Mouse (Mus musculus) Patski (cell line): ENCODE measurements at regions not wholly inside any gene's neighbourhood (a gene's known extent, or its start where the extent isn't known, plus 50 kb on each side); places are given as distances from the start of the nearest gene placed in this dataset.

Source experiments
- ATAC-seq: fragments of 100-300 bp; one replicate; pipeline ENCODE4 v1.8.0; 2021
- CTCF ChIA-PET: fragments of 350-600 bp; sonication (Branson Sonifier 250); formaldehyde crosslinking; loops from one replicate; lab custom pipeline; 2022; ENCODE audit warnings: inconsistent platforms; lab: Charles Lee
- POLR2A ChIA-PET: fragments of 350-600 bp; sonication (Branson Sonifier 250); formaldehyde crosslinking; loops from one replicate; lab custom pipeline; 2022; ENCODE audit warnings: antibody characterized with exemption, inconsistent platforms; lab: Charles Lee
- DNase-seq: peaks from one replicate; pipeline ENCODE4 v3.0.0-alpha.2; 2011; ENCODE audit warnings: low read depth, low spot score
- H3K27me3 ChIP-seq: fragments of 371-371 bp; one replicate; pipeline ENCODE4 v1.5.1; 2021
- CTCF ChIP-seq: fragments of 100-300 bp; IDR thresholded peaks from one replicate; pipeline ENCODE4 v1.5.1; 2021
- in situ Hi-C: fragments of 300-500 bp; cut with MboI; formaldehyde crosslinking; loops from 3 replicates; pipeline ENCODE4 v1.11.1; 2018; ENCODE audit warnings: low pct_unique_long_range_greater_than_20kb, mixed read lengths

DNA sequence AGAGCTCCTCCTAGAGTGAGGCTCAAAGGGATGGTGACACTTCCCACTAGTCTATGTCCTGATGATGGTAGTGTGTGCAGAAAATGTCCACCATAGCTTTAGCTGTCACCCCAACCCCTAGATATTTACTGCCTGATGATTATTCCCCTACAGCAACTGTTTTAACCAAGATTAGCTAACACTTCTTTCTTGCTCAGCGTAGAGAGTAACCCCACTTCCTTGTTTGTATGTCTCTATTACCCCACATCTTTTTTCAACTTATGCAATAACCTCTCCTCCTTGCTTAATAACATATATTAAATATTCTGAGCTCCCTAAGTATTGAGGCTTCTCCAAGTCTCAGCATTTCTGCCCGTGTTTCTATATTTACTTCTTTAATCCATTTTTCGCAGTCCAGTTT is 404.2 kb upstream of the Cntn3 start:
- POLR2A ChIA-PET, result no interaction called here
- in situ Hi-C loops, result no loop called here
- DNase-seq (no peak), ATAC-seq (no peak)
- no peak for TF ChIP-seq CTCF
- CTCF ChIA-PET, result no interaction called here
- H3K27me3 ChIP-seq, result no peaks in the 10 kb centered on the region

- ChIA-PET CTCF (no interaction called here), POLR2A (no interaction called here)
- ATAC-seq, result no peak
- in situ Hi-C loops, result no loop called here
- no peaks in the 10 kb centered on the region for H3K27me3 ChIP-seq
- no peak for TF ChIP-seq CTCF
- no peak for DNase-seq
Observed at GRCm38 (mm10) chr6:103023326-103023725, 450.4 kb upstream of the Cntn3 start.

- DNase-seq (no peak), ATAC-seq (no peak)
- TF ChIP-seq CTCF, result no peak
- CTCF ChIA-PET, result no interaction called here
- in situ Hi-C loops, result no loop called here
- no peaks in the 10 kb centered on the region for H3K27me3 ChIP-seq
- POLR2A ChIA-PET, result no interaction called here
Observed at GRCm38 (mm10) chr6:103024006-103024405, 451.1 kb upstream of the Cntn3 start.

DNA sequence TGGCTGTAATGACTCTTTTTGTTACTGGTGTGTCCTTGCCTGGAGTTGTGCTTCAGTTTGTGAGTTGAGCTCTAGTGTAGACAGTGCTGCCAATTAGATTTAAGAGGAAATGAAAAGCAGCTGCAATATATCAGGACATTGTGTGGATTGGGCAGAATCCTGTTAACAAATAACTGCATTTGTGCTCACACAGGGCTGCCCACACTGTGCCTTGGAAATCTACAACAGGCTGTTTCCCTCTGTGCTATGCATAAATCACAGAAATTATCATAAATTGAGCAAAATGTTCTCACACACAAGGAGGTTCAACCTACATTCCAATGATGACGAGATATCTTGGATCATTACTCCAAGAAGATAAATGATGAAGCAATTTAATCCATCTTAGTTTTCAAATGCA is 455.2 kb upstream of the Cntn3 start:
- ChIA-PET CTCF (no interaction called here), POLR2A (no interaction called here)
- DNase-seq (no peak), ATAC-seq (no peak)
- H3K27me3 ChIP-seq, result no peaks in the 10 kb centered on the region
- in situ Hi-C loops, result no loop called here
- TF ChIP-seq CTCF, result no peak

- in situ Hi-C loops, result no loop called here
- DNase-seq (no peak), ATAC-seq (no peak)
- no peaks in the 10 kb centered on the region for H3K27me3 ChIP-seq
- POLR2A ChIA-PET, result no interaction called here
- CTCF ChIA-PET, result no interaction called here
- TF ChIP-seq CTCF, result no peak
Observed at GRCm38 (mm10) chr6:103033418-103033817, 460.5 kb upstream of the Cntn3 start.

DNA sequence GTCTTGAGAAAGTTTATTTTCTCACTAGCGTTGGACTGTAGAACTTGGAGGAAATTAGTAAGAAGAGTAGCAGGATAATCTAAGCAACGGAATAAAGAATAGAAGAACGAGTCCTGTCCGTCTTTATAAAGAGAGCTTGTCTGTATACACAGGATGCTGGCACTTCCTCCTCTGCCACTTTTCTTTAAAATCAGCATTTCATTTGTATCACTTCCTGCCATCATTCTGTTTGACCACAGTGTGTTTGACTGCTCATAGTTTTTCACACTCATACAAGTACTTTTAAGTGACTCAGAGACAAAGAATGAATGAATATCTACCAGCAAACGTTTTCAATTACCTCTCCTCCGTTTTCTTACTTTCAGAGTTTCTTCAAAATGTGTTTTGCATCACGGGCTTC is 461.0 kb upstream of the Cntn3 start:
- H3K27me3 ChIP-seq, result no peaks in the 10 kb centered on the region
- ChIA-PET CTCF (no interaction called here), POLR2A (no interaction called here)
- TF ChIP-seq CTCF, result no peak
- in situ Hi-C loops, result no loop called here
- DNase-seq (no peak), ATAC-seq (no peak)

DNA sequence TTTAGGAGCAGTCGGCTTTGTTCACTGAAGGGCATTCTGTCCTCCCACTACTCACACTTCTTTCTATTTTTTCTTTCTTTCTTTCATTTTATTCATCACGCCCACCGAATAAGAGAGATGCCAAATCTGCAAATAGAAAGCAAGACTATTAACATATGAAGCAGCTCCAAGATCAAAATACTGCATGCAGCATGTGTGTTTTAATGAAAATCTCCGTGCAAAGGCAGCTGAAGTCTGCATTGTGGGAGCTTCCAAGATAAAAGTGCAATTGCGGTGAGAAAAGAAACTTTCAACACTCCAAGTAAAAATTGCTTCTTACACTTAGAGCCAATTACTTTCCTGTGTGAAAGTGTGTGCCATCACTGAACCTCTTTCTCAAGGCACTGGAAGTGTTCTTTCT is 449.8 kb upstream of the Chl1 start:
- ChIA-PET POLR2A (no interaction called here), CTCF (interaction anchor here (0.9 kb wide), 1 partner anchor 13 kb away, joined by 3 read pairs; no protein-coding TSS in a partner anchor)
- DNase-seq (no peak), ATAC-seq (no peak)
- in situ Hi-C loops, result no loop called here
- no peak for TF ChIP-seq CTCF
- H3K27me3 ChIP-seq, result no peaks in the 10 kb centered on the region

DNA sequence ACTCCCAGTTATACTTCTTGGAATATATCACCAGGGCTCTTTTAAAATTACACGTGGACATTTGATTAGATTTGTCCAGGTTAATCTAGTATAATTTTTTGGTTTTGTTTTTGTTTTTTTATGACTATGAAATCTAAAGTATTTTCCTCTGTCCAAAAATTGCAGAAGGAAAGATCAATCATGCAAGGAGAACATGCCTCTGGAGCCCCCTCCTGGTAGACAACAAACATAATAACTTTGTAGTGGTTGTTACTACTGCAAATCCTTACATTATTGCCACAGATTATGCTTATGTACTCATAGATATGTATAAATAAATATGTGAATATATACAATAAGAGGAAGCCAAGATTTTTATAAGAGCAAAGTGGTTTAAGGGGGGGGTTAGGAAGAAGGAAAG is 404.2 kb upstream of the Chl1 start:
- in situ Hi-C loops, result no loop called here
- peak; percentile 33 for TF ChIP-seq CTCF
- no peak for ATAC-seq
- no peaks in the 10 kb centered on the region for H3K27me3 ChIP-seq
- POLR2A ChIA-PET, result no interaction called here
- CTCF ChIA-PET, result no interaction called here
- DNase-seq, result no peak

GRCm38 (mm10) chr6:103119537-103119936 is 390.8 kb upstream of the Chl1 start:
- DNase-seq, result no peak
- ChIA-PET POLR2A (no interaction called here), CTCF (no interaction called here)
- no peak for TF ChIP-seq CTCF
- ATAC-seq, result no peak
- in situ Hi-C loops, result no loop called here
- no peaks in the 10 kb centered on the region for H3K27me3 ChIP-seq

DNA sequence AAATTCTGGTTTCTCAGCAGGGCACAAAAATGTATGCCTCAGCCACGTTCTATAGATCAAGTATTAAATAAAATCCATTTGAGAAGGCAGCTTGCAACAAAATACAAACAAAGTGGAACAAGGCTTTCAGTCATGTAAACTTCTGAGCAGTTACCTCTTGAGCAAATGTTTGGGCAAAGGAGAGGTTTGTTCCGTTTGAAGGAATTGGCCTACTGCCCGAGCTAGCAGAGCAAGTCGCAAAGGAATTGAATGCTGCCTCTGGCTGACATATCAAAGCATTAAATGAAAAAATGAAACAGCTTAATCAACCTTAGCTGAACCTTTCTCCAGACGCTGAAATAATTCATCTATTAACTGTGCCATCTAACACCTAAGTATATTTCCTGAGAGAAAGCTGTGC is 369.5 kb upstream of the Chl1 start:
- in situ Hi-C loops, result no loop called here
- DNase-seq (no peak), ATAC-seq (no peak)
- ChIA-PET POLR2A (interaction anchor here (0.5 kb wide), 1 partner anchor 18 kb away, joined by 3 read pairs; no protein-coding TSS in a partner anchor), CTCF (interaction anchor here (1.2 kb wide), 1 partner anchor 11 kb away, joined by 3 read pairs; no protein-coding TSS in a partner anchor)
- TF ChIP-seq CTCF, result no peak
- H3K27me3 ChIP-seq, result no peaks in the 10 kb centered on the region

- ChIA-PET CTCF (no interaction called here), POLR2A (no interaction called here)
- in situ Hi-C loops, result loop anchor here (25.0 kb wide), 1 partner anchor 1516 kb away; no protein-coding TSS in a partner anchor
- ATAC-seq, result no peak
- H3K27me3 ChIP-seq, result no peaks in the 10 kb centered on the region
- TF ChIP-seq CTCF, result no peak
- no peak for DNase-seq
Observed at GRCm38 (mm10) chr6:103177851-103178250, 332.5 kb upstream of the Chl1 start.

DNA sequence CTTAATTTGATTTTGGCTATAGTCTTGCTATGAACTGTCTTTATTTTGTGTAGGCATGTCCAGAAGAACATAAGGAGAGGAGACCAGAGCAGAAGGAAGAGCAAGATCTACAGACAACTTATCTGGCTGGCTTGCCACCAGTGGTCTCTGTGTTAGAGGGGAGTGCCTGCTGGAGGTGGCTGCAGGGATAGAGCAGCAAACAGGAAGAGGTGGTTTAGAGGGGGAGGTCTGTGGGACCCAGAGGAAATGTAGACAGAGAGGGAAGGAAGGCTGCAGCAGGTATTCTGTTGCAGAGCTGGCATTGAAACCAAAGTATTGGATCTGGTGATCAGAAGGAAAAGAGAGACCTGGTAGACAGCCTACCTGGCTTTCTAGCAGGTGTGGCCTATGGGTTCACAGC is 327.0 kb upstream of the Chl1 start:
- DNase-seq (no peak), ATAC-seq (no peak)
- no peaks in the 10 kb centered on the region for H3K27me3 ChIP-seq
- ChIA-PET CTCF (no interaction called here), POLR2A (no interaction called here)
- in situ Hi-C loops, result loop anchor here (25.0 kb wide), 1 partner anchor 1521 kb away; no protein-coding TSS in a partner anchor
- TF ChIP-seq CTCF, result no peak
